10 mouse cellular contexts compared by ENCODE assay signal in the genomic region with DNA sequence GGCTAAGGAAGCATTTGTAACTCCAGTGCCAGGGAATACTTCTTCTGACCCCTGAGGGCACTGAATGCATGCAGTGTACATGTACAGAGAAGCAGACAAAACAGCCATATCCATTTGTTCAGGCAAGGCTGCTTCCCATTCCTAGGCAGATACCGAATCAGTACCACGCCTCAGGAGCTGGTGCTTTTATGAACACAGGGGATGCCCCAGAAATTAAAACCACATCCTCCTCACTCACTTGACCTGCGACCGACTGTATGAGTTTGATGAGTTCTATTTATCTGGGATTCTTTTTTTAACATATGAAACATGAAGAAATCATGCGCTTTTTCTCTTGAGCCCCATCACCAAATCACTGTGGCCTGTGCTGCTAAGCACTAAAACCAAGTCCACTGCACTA. TPM values are rescaled to one million over a fixed set of nuclear protein-coding genes. Genes with fewer than 3 reads are reported as not detected.
DNase-seq lines count a peak whose midpoint lies in the region; ATAC-seq and TF ChIP-seq lines count a peak whose summit lies in the region.
"Had no signal": no experiment of that assay in that cellular context is flagged by ENCODE, and none has a peak within 500 bp of the region (broad histone marks: within the 10 kb centered on the region; RNA-seq: fewer than 3 reads in every experiment).

No protein-coding gene starts in this region.

- H3K4me1 ChIP-seq in heart, embryonic 16.5 days (ENCODE audit: control insufficient read depth, insufficient read depth, low read length), result peaks cover 10% of the 10 kb centered on the region
- peaks cover 7% of the 10 kb centered on the region; the same call in 1 of the 2 replicates for H3K4me1 ChIP-seq in embryonic facial prominence, embryonic 10.5 days
- no peaks in the 10 kb centered on the region for H3K4me1 ChIP-seq in intestine, embryonic 14.5 days (replicated peaks; ENCODE audit: control insufficient read depth, insufficient read depth, low read length)

- TF ChIP-seq POLR2A in myocyte (IDR thresholded peaks at IDR 0.05; ENCODE audit: insufficient read length, low read depth), result no peak

- H3K27ac ChIP-seq in heart, embryonic 16.5 days (ENCODE audit: low read length), result no peak overlapping the region
- peak overlapping the region; percentile 95 for H3K27ac ChIP-seq in embryonic facial prominence, embryonic 10.5 days (replicated peaks)
- H3K27ac ChIP-seq in intestine, embryonic 14.5 days (ENCODE audit: low read depth), result no peak overlapping the region
- H3K27ac ChIP-seq: left cerebral cortex, adult 2 months had no signal

- peaks cover 41% of the 10 kb centered on the region for H3K79me2 ChIP-seq in myocyte (ENCODE audit: control insufficient read depth, insufficient read depth)

- WGBS in heart, embryonic 16.5 days, result 73% methylated on average over 5 of the region's 5 CpGs
- WGBS in embryonic facial prominence, embryonic 10.5 days, result 82% methylated on average over 5 of the region's 5 CpGs
- WGBS in intestine, embryonic 14.5 days, result 81% methylated on average over 5 of the region's 5 CpGs

- DNase-seq in heart, adult 8-10 months (ENCODE audit: low spot score), result no peak
- DNase-seq in embryonic facial prominence, embryonic 10.5 days (ENCODE audit: low spot score), result no peak
- no peak for DNase-seq in intestine, embryonic 14.5 days (ENCODE audit: low spot score)
- no peak for DNase-seq in gastrocnemius, postnatal 10 days
- no peak for DNase-seq in kidney, adult 11 months
- no peak for DNase-seq in adrenal gland, postnatal 25 days

- no peaks in the 10 kb centered on the region for H3K27me3 ChIP-seq in heart, embryonic 16.5 days (ENCODE audit: control insufficient read depth, insufficient read depth, low read length)
- peaks cover 11% of the 10 kb centered on the region; the same call in 1 of the 2 replicates for H3K27me3 ChIP-seq in embryonic facial prominence, embryonic 10.5 days (replicated peaks; ENCODE audit: low read depth, poor library complexity, severe bottlenecking)
- H3K27me3 ChIP-seq in intestine, embryonic 14.5 days (replicated peaks; ENCODE audit: control insufficient read depth, insufficient read depth, low read length), result no peaks in the 10 kb centered on the region
- H3K27me3 ChIP-seq in myocyte (ENCODE audit: control insufficient read depth, insufficient read depth, insufficient read length), result no peaks in the 10 kb centered on the region

- H3K9me3 ChIP-seq in heart, embryonic 16.5 days (replicated peaks; ENCODE audit: control insufficient read depth, low read length), result no peaks in the 10 kb centered on the region
- H3K9me3 ChIP-seq in embryonic facial prominence, embryonic 10.5 days, result no peaks in the 10 kb centered on the region
- no peaks in the 10 kb centered on the region for H3K9me3 ChIP-seq in intestine, embryonic 14.5 days (ENCODE audit: control insufficient read depth, low read length)

- peak overlapping the region; percentile 73 for H3K4me3 ChIP-seq in heart, embryonic 16.5 days (ENCODE audit: low read length)
- H3K4me3 ChIP-seq in embryonic facial prominence, embryonic 10.5 days, result peak overlapping the region; percentile 71
- peak overlapping the region; percentile 51 for H3K4me3 ChIP-seq in intestine, embryonic 14.5 days (ENCODE audit: low read depth, low read length)
- H3K4me3 ChIP-seq in myocyte, result peak overlapping the region; percentile 53

- H3K36me3 ChIP-seq in heart, embryonic 16.5 days (ENCODE audit: control insufficient read depth, insufficient read depth), result no peaks in the 10 kb centered on the region
- no peaks in the 10 kb centered on the region for H3K36me3 ChIP-seq in embryonic facial prominence, embryonic 10.5 days (replicated peaks)
- no peaks in the 10 kb centered on the region for H3K36me3 ChIP-seq in intestine, embryonic 14.5 days (ENCODE audit: control insufficient read depth, insufficient read depth, low read length)
- H3K36me3 ChIP-seq in myocyte (ENCODE audit: control insufficient read depth, insufficient read depth), result no peaks in the 10 kb centered on the region

- ATAC-seq in heart, embryonic 16.5 days (replicated peaks; ENCODE audit: extremely low read depth, insufficient read depth, low FRiP score), result no peak
- no peak for ATAC-seq in intestine, embryonic 14.5 days (replicated peaks; ENCODE audit: low FRiP score, low TSS enrichment, low read depth)

- H3ac ChIP-seq in myocyte (ENCODE audit: control insufficient read depth, insufficient read length), result no peak overlapping the region

- H3K4me2 ChIP-seq in heart, embryonic 16.5 days (ENCODE audit: low read depth, low read length), result peak overlapping the region; percentile 65
- H3K4me2 ChIP-seq in intestine, embryonic 14.5 days (ENCODE audit: low read length), result peak overlapping the region; percentile 57
- peak overlapping the region; percentile 90 for H3K4me2 ChIP-seq in myocyte (ENCODE audit: low read depth)

- H3K9ac ChIP-seq in heart, embryonic 16.5 days (ENCODE audit: low read length), result no peak overlapping the region
- peak overlapping the region; percentile 82; the same call in 1 of the 2 replicates for H3K9ac ChIP-seq in intestine, embryonic 14.5 days (ENCODE audit: low read length)

TF ChIP-seq in myocyte, 11 proteins besides CTCF, POLR2A, EP300 and RAD21:
- no peak for TF ChIP-seq CEBPB (IDR thresholded peaks at IDR 0.05; ENCODE audit: insufficient read depth, poor library complexity, severe bottlenecking)
TF ChIP-seq in myocyte: peak in this region for 0.

RNA-seq across cellular contexts. Expression of gene Mbtps2, which starts 1.7 kb away (rescaled TPM):
- polyA plus RNA-seq in heart, embryonic 16.5 days (2015; fragmentation: Nextera tagmentation; extraction: Ambion mirVana), result 13.1 and 14.1 TPM in 2 replicates
- total RNA-seq in heart, adult 8-10 months (2022), result 10 to 100 TPM; 11.9 to 16.0 (median 14.7) TPM
- 27.8 and 28.6 TPM in 2 replicates for polyA plus RNA-seq in embryonic facial prominence, embryonic 10.5 days (2016; fragmentation: Nextera tagmentation; extraction: Ambion mirVana)
- 23.8 and 25.5 TPM in 2 replicates for polyA plus RNA-seq in intestine, embryonic 14.5 days (2014; fragmentation: Nextera tagmentation; extraction: Ambion mirVana)
- 7.6 TPM for polyA plus RNA-seq in myocyte (2012; fragmentation: generic; extraction: Trizol)
- 10 to 100 TPM; 17.1 to 17.6 TPM for total RNA-seq in gastrocnemius, postnatal 10 days (2021)
- 20.8 and 26.1 TPM in 2 replicates for total RNA-seq in adrenal gland, postnatal 25 days (2021)

RNA-seq across cellular contexts. Expression of gene Yy2, which starts 28.0 kb away (rescaled TPM):
- 1.6 and 2.4 TPM in 2 replicates for polyA plus RNA-seq in heart, embryonic 16.5 days (2015; fragmentation: Nextera tagmentation; extraction: Ambion mirVana)
- 1 to 10 TPM in 1 of 4 experiments, under 1 TPM in 2, not detected in 1; 0.44 to 1.5 (median 0.50) TPM for total RNA-seq in heart, adult 8-10 months (2022)
- polyA plus RNA-seq in embryonic facial prominence, embryonic 10.5 days (2016; fragmentation: Nextera tagmentation; extraction: Ambion mirVana), result 5.8 and 6.4 TPM in 2 replicates
- 3.6 and 4.3 TPM in 2 replicates for polyA plus RNA-seq in intestine, embryonic 14.5 days (2014; fragmentation: Nextera tagmentation; extraction: Ambion mirVana)
- 0.59 TPM for polyA plus RNA-seq in myocyte (2012; fragmentation: generic; extraction: Trizol)
- under 1 TPM in 1 of 2 experiments, not detected in 1; 0.45 TPM for total RNA-seq in gastrocnemius, postnatal 10 days (2021)
- 0.58 and 0.81 TPM in 2 replicates for total RNA-seq in adrenal gland, postnatal 25 days (2021)
- polyA plus RNA-seq: cortical plate, adult 2 months had no signal
